Mouse (Mus musculus): Measurements from ENCODE around the gene Krtap12-1.

DNA sequence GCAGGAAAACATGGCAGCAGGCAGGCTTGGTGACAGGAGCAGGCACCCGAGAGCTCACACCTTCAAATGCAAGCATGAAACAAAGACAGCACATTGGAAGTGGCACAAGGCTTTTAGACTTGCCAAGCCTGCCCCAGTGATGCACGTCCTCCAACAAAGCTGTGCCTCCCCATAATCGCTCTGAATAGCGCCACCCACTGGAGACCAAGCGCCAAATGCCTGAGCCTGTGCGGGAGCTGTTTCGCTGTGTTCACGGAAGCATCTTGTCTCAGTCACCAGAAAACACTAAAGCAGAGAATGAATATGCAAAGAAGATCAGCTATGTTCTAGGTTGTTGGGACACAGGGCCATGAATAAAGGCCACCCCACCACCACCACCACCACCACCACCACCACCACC lies 4.5 kb downstream of the Krtap12-1 start:
- no peak for TF ChIP-seq CTCF (IDR thresholded peaks at IDR 0.05; ENCODE audit: extremely low read depth, insufficient read length, insufficient replicate concordance, low read depth, low read length)
- no peak for TF ChIP-seq POLR2A (IDR thresholded peaks at IDR 0.05; ENCODE audit: low read depth, low read length)

Measured in small intestine, adult 2 months (tissue).